Mouse (Mus musculus): Measurements from ENCODE around the gene Nop2. TPM values are rescaled to one million over a fixed set of nuclear protein-coding genes. Genes with fewer than 3 reads are reported as not detected.

Nop2 gene
- total RNA-seq, 2 experiments from 2014 or later, result 28.8 to 32.3 TPM

DNA sequence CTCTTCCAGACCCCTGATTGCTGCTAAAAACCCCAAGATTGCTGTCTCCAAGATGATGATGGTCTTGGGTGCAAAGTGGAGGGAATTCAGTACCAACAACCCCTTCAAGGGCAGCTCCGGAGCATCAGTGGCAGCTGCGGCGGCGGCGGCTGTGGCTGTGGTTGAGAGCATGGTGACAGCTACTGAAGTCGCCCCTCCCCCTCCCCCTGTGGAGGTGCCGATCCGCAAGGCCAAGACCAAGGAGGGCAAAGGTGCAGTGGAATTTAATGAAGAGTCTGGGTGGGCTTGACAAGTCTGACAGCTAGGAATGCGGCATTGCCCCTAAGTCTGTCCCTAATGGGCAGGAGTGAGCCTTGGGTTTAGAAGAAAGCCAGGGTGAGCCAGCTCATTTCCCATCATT, 30.3 kb upstream of the Nop2 start:
- no peak for DNase-seq (ENCODE audit: low spot score in 2 of 2)
- intact Hi-C loops (cut with DNase I), result no loop called here

DNA sequence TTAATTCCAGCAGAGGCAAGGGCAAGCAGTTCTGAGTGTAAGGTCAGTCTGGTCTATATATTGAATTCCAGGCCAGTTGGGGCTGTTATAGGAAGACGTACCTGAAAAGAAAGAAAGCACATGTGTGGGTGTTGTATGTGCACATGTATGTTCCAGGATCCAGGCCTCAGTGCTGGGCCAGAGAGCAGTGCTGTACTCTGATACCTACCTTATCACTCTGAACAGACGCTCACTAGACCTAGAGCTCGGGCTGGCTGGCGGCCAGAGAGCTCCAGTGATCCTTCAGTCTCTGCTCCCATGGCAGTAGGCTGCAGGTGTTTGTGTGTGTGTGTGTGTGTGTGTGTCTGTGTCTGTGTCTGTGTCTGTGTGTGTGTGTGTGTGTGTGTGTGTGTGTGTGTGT, 27.5 kb upstream of the Nop2 start:
- intact Hi-C loops (cut with DNase I), result no loop called here
- DNase-seq (ENCODE audit: low spot score in 2 of 2), result no peak

DNA sequence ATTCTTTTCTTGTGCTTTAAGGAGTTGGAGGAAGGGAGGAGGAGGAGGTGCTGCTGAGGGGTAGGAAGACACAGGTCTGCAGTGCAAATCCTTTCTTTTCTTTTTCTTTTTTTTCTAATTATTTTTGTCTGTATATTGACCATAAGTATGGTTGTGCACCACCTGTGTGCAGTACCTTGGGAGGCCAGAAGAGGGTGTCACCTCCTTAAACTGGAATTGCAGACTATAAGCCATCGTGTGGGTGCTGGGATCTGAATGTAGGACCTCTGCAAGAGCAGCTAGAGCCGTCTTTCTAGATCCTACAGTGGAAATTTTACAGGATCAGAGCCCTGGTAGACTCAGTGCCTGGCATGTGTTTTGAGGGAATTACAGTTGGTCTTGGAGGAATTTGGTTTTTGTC, 24.0 kb upstream of the Nop2 start:
- intact Hi-C loops (cut with DNase I), result loop anchor here (2.0 kb wide), 1 partner anchor 17 kb away; no protein-coding TSS in a partner anchor
- peak in 1 of 2 experiments; percentile 45 for DNase-seq (ENCODE audit: low spot score in 2 of 2)

DNA sequence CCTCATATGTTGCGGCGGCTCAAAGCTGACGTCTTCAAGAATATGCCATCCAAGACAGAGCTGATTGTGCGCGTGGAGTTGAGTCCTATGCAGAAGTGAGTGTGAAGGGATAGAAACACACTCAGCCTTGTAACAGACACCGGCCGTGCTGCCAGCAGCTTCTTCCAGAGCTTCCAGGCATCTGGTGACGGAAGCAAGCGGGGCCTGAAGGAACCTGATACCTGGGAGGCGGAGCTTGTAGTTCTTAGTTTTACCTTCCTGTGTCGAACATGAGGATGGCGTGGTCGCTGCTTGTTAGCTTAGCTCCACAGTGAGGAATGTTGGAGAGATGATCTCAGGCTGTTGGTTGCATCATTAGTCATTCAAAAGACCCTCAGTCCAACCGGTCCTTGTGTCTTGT, 22.3 kb upstream of the Nop2 start:
- intact Hi-C loops (cut with DNase I), result no loop called here
- DNase-seq (ENCODE audit: low spot score in 2 of 2), result no peak

DNA sequence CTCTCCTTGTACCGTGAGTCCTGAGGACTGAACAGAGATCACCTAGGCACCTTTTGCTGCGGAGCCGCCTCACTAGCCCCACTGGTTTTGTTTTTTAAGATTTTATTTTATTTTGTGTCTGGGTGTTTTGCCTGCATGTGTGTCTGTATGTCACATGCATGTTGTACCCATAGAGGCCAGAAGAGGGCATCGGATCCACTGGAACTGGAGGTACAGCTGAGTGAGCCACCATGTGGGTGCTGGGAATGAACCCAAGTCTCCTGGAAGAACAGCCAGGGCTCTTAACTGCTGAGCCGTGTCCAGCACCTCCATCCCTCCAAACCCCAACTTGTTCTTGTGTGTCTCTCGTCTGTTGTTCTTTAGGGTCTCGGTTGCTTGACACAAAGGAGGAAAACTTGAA, 20.8 kb upstream of the Nop2 start:
- intact Hi-C loops (cut with DNase I), result no loop called here
- DNase-seq (ENCODE audit: low spot score in 2 of 2), result peak; percentile 57 to 79

DNA sequence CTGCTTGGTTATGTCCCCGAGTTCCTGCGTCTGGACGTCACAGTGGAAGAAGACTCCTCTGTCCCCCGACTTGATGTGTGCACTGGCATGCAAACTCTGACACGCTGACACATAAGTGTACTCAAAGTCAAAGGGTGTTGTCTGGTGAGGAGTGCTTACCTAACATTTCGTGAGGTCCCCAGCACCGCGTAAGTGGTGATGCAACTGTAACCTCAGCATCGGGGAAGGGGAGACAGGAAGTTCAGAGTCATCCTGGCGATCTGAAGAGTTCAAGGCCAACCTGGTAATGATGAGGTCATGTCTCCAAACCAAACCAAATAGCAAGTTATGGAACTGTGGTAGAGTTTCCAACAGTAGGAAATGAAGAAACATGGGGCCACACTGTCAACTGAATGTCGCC, 19.2 kb upstream of the Nop2 start:
- intact Hi-C loops (cut with DNase I), result no loop called here
- DNase-seq (ENCODE audit: low spot score in 2 of 2), result no peak

DNA sequence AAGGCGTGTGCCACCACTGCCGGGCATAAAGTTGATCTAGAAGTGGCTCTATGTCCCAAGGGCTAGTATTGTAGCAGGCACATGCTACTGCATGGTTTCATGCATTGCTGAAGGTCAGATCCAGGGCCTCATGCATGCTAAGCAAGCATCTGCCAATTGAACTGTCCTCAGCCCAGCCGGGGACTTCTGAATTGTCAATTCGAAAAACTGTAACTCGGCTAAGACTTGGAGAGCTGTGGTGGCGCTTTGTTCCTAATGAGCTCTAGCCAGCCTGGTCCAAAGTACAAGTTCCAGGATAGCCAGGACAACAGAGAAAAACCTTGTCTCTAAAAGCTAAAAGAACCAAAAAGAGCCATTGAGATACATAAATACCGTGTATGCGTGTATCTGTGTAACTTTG, 12.3 kb upstream of the Nop2 start:
- intact Hi-C loops (cut with DNase I), result no loop called here
- no peak for DNase-seq (ENCODE audit: low spot score in 2 of 2)

DNA sequence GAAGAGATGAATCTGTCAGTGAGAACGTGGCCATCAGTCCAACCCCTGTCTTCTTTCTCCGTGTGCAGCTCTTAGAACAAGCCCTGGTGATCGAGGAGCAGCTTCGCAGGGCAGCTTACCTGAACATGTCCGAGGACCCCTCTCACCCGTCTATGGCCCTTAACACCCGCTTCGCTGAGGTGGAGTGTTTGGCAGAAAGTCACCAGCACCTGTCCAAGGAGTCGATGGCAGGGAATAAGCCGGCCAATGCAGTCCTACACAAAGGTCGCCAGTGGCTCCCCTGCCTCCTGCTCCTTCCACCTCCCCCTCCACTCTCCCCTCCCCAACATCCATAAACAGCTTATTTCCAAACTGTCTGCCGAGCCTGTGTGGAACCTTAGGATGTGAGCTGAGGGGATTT, 3.0 kb upstream of the Nop2 start:
- intact Hi-C loops (cut with DNase I), result no loop called here
- DNase-seq (ENCODE audit: low spot score in 2 of 2), result no peak

DNA sequence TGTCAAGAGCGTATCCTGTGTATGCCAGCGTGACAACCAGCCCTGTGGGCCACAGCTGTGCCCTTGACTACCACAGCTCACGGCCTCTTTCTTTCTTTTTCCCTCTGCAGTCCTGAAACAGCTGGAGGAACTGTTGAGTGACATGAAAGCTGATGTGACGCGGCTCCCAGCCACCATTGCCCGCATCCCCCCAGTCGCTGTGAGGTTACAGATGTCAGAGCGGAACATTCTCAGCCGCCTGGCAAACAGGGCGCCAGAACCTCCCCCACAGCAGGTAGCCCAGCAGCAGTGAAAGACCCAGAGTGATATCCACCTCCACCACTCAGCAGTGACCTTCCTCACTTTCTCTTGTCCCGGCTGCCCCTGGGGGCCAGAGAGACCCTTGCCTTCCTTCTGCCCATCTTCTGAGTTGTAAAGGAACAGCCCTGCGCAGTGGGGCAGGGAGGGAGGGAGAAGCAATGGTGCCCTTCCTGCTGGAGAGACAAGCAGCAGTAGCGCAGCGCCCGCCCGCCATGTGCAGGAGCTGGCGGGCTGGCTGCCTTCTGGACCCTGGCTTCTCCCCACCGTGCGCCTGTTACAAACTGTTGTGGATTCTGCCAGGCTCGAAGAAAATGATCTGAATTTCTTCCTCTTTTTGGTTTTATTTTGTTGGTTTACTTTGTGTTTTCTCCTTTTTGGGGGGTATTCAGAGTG, 1.9 kb upstream of the Nop2 start:
- DNase-seq (ENCODE audit: low spot score in 2 of 2), result no peak
- intact Hi-C loops (cut with DNase I), result no loop called here

DNA sequence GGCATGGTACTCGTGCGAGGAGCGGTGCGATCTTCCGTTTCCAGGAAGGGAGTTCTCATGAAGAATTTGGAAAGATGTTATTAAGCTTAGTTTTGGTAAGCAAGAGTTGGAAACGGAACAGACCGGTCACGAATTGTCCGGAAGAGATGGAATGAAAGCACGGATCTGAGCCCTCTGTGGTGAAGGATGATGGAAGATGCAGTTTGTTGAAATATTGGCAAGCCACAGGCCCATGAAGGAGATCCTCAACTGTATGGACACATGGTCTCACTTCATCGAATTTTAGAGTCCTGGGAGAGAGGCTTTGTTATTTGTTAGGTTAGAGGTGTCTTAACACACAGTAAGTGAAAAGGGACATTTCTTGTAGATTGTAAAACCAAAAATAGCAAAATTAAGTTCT, 761 bp downstream of the Nop2 start:
- no peak for DNase-seq (ENCODE audit: low spot score in 2 of 2)
- intact Hi-C loops (cut with DNase I), result no loop called here

DNA sequence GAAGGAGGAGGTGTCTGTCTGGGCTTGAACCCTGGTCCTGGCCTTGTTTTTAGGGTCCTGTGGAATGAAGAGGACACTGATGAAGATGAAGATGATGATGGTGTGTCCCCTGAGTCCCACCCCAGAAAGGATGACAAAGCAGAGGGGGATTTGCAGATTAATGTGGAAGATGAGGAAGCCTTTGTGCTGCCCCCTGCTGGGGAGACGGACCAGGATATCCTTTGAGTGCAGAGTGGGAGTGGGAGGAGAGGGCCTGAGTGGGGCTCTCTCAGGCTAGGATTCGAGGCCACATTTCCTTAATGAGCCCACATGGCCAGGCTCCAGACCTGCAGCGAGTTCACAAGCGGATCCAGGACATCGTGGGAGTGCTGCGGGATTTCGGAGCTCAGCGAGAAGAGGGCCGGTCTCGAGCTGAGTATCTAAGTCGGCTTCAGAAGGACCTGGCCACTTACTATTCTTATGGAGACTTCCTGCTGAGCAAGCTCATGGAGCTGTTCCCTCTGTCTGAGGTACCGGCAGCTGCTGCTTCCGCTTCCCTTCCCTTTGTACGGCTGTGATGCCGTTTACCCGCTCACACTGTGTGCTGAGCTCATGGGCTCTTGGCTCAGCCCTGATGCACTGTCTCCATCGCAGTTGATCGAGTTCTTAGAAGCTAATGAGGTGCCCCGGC, 5.4 kb downstream of the Nop2 start:
- DNase-seq (ENCODE audit: low spot score in 2 of 2), result peak; percentile 61 to 71
- intact Hi-C loops (cut with DNase I), result no loop called here

DNA sequence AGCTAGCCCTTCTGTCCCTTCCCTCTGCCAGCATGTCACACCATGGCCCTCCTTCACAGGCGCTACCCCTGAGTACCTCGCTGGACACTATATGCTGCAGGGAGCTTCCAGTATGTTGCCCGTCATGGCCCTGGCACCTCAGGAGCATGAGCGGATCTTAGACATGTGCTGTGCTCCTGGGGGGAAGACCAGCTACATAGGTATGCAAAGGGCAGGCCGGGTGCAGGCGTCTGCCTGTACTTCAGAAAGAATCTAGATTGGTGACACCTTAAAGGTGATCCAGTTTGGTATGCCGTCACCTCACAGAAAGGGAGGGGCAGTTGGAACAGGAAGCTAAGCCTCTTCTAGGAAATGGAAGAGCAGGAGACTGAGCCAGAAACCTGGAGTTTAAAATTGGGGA, 8.0 kb downstream of the Nop2 start:
- intact Hi-C loops (cut with DNase I), result no loop called here
- DNase-seq (ENCODE audit: low spot score in 2 of 2), result no peak

DNA sequence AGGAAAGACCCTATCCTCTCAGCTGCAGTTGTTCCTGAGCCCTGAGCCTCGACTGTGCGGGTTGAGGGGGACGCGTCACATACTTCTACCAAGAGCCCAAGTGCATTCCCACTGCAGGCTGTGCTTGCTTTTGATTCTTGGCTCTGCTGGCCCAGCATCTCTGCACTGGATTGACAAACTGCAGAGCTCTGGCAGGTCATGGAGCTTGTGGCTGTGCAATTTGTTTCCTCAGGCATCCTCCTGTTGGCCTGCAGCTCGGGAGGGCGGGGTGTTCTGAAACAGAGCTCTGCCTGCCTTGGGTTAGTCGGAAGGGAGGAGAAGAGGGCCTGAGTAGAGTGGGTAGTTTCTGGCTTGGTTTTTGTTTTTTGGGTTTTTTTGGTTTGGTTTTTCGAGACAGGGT, 10.7 kb downstream of the Nop2 start:
- intact Hi-C loops (cut with DNase I), result no loop called here
- no peak for DNase-seq (ENCODE audit: low spot score in 2 of 2)

DNA sequence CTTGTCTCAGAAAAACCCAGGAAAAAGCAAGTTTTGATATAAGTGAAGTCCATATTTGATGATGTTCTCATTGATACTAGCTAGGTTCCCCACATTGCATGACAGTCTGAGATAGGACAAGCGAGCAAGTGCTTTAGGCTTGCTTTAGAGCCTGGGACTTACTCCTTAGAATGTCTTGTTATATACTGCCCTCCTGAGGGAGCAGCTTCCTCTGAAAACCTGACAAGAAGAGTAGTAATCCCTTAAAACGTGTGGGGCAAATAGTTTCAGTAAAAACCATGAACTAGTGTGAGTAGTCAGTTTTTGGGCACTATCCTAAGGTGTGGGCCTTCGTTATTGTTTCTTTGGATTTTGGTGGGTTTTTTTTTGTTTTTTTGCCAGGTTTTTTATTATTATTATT, 11.4 kb downstream of the Nop2 start:
- intact Hi-C loops (cut with DNase I), result no loop called here
- no peak for DNase-seq (ENCODE audit: low spot score in 2 of 2)

DNA sequence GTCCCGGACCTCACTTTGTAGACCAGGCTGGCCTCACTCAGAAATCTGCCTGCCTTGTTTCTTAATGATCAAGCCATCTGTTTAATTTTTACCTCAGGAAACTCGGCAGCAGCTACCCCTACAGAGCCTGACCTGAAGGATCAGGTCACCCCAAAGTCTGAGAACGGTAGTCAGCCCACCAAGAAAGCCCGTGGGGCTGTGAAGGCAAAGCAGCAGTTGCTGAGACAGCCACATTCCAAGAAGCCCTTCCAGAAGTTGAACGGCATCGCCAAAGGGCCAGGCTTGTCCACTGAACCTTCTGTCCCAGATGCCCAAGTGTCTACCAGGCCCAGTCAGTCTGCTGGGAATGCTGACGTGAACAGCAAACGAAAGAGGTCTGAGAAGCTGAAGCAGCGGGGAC, 12.2 kb downstream of the Nop2 start:
- intact Hi-C loops (cut with DNase I), result no loop called here
- DNase-seq (ENCODE audit: low spot score in 2 of 2), result no peak

DNA sequence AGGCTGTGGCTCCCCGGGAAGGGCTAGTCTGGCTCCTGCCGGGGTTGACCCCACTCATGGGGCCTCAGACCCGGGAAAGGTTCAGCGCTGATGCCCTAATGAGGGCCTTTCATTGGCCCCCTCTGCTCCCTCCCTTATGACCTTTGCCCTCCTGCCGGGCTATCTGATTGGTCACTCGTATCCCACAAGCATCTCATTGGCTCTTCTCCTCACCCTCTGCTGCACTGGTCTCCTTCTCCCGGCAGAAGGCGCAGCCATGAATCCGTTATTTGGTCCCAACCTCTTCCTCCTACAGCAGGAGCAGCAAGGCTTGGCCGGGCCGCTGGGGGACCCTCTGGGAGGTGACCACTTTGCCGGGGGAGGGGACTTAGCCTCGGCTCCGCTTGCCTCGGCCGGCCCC, 13.3 kb downstream of the Nop2 start, which contains the start of gene Iffo1:
Gene Iffo1 (plus strand): TSS at position 241 of the 400 bp plus-strand sequence.
- peak; percentile 93 to 97 for DNase-seq (ENCODE audit: low spot score in 2 of 2)
- intact Hi-C loops (cut with DNase I), result loop anchor here (5.0 kb wide), 1 partner anchor 127 kb away; no protein-coding TSS in a partner anchor

DNA sequence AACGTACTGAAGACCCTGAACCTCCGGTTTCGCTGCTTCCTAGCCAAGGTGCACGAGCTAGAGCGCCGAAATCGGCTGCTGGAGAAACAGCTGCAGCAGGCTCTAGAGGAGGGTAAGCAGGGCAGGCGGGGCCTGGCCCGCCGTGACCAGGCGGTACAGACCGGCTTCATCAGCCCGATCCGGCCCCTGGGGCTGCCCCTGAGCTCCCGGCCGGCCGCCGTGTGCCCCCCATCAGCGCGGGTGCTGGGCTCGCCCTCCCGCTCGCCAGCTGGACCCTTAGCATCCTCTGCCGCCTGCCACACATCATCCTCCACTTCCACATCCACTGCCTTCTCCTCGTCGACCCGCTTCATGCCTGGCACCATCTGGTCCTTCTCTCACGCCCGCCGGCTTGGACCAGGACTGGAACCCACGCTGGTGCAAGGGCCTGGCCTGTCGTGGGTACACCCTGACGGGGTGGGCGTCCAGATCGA, 13.8 kb downstream of the Nop2 start:
- intact Hi-C loops (cut with DNase I), result loop anchor here (5.0 kb wide), 1 partner anchor 127 kb away; no protein-coding TSS in a partner anchor
- DNase-seq (ENCODE audit: low spot score in 2 of 2), result peak in 1 of 2 experiments; percentile 40

DNA sequence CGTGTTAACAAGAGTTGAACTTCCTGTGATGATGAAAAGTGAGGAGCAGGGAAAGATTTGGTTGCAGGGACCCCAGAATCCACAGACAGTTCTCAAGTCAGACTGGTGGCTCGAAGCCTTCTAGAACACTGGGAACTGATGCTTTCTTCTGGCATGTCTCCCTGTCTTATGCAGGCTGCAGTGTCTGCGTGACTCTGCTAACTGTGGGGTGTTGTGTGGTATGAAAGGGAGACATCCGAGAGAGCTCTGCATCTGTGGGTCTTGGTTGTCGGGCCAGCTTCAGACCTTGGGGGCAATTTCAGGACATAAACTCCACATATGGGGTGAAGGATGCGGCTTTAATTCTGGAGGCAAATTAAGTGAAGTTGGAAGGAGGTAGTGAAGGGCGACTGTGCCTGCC, 14.4 kb downstream of the Nop2 start:
- peak; percentile 44 to 63 for DNase-seq (ENCODE audit: low spot score in 2 of 2)
- intact Hi-C loops (cut with DNase I), result loop anchor here (5.0 kb wide), 1 partner anchor 126 kb away; no protein-coding TSS in a partner anchor

DNA sequence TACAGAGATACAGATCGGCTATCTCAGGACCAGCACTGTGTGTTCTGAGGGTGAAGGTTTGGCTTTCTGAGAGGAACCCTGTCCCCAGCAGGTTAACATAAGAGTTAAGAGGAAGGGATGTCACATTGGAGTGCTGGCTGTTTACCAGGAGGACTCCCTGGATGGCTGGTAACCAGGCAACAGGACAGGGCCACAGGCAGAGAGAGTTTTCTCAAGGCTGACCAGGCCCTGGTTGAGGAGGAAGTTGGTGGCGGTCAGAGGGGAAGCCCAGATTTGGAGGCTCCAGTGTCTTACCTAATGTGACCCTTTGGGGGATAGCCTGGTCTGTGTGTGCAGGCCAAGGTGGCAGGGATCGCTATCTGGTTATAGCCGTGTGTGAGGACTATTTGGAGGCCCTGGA, 15.1 kb downstream of the Nop2 start:
- DNase-seq (ENCODE audit: low spot score in 2 of 2), result peak; percentile 48 to 65
- intact Hi-C loops (cut with DNase I), result loop anchor here (5.0 kb wide), 1 partner anchor 126 kb away; no protein-coding TSS in a partner anchor

DNA sequence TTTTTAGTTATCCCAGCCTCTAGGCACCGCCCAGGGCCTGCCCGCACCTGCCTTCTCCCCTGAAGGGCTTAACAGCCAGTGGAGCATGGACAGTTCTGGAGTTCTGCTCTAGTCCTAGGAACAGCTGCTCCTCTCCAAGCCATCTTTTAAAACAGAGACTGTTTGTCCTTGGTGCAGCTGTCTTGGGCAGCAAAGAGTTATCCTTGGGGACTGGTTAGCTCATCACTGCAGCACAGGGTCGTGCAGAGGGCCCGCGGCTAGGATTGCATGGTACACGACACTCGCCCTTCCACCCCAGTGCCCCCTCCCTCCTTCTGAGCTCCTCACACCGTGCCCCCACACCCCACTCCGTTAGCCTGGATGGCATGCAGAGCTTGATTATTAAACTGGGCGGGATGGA, 15.6 kb downstream of the Nop2 start:
- intact Hi-C loops (cut with DNase I), result loop anchor here (5.0 kb wide), 1 partner anchor 125 kb away; no protein-coding TSS in a partner anchor
- DNase-seq (ENCODE audit: low spot score in 2 of 2), result no peak
